Mouse (Mus musculus) kidney, adult 2 months (tissue): ENCODE data around the gene Cox11.

Experiments
- CTCF ChIP-seq: fragments of 200-500 bp; conservative IDR thresholded peaks from 2 replicates; pipeline ENCODE4 v1.5.1; 2011; ENCODE audit warnings: low read depth, mild to moderate bottlenecking, control low read depth, low read length, moderate library complexity, mixed read lengths; ENCODE audit not compliant: insufficient read depth, insufficient read length
- POLR2A ChIP-seq: fragments of 200-500 bp; IDR thresholded peaks from one replicate; pipeline ENCODE4 v1.6.1; 2011; ENCODE audit warnings: low read depth, low read length, control low read depth

DNA sequence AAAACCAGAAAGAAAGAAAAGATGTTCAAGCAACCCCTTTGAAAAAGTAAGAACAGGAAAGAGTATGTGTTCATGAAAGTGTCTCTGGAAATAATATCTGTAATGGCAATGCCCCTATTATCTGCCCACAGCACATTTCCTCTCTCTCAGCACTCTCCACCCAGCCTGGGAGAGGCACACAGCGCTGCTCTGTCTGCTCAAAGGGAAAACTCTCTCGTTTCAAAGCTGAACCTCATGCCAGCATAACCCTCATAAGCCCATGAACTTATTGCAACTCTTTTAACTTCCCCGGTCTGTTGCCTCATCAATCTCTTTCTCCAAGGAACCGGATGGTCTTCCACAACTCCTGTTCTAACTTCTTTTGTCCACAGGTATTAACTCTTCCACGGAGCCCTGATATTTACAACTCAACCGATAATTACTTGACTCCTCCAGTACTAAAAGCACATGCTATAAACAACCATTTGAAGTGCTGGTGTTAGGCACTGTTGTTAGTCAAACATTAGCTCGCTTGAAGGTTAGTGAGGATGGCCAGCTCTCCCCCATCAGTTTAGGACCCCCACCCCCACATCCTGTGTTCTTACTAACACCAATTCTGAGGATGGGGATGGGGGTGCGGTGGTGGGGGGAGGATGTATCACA lies 26.5 kb downstream of the Cox11 start:
- TF ChIP-seq CTCF (no peak), POLR2A (no peak)
